Mouse (Mus musculus) inflammation-experienced regulatory T-cells, adult 16 weeks (primary cell): ENCODE results near the gene Col1a1. TPM values are rescaled to one million over a fixed set of nuclear protein-coding genes. Genes with fewer than 3 reads are reported as not detected.

Experiments
- polyA plus RNA-seq: library from polyadenylated mRNA; unstranded; fragments of 100-300 nt; shearing (Covaris generic); gene quantifications from one replicate; pipeline ENCODE4 v1.2.1, GENCODE M21; 2017

Col1a1 gene
- polyA plus RNA-seq: 1.2 TPM

GRCm38 (mm10) chr11:94936045-94936444, at the start of gene Col1a1:
Gene Col1a1, plus strand, starts transcription at chr11:94936224.

GRCm38 (mm10) chr11:94967419-94967818, 31.4 kb downstream of the Col1a1 start, which contains the start of gene Hils1:
Gene Hils1, plus strand, starts transcription at chr11:94967593.

GRCm38 (mm10) chr11:94976199-94976598, 40.2 kb downstream of the Col1a1 start, which contains the start of gene Sgca:
Gene Sgca, minus strand, starts transcription at chr11:94976327.

DNA sequence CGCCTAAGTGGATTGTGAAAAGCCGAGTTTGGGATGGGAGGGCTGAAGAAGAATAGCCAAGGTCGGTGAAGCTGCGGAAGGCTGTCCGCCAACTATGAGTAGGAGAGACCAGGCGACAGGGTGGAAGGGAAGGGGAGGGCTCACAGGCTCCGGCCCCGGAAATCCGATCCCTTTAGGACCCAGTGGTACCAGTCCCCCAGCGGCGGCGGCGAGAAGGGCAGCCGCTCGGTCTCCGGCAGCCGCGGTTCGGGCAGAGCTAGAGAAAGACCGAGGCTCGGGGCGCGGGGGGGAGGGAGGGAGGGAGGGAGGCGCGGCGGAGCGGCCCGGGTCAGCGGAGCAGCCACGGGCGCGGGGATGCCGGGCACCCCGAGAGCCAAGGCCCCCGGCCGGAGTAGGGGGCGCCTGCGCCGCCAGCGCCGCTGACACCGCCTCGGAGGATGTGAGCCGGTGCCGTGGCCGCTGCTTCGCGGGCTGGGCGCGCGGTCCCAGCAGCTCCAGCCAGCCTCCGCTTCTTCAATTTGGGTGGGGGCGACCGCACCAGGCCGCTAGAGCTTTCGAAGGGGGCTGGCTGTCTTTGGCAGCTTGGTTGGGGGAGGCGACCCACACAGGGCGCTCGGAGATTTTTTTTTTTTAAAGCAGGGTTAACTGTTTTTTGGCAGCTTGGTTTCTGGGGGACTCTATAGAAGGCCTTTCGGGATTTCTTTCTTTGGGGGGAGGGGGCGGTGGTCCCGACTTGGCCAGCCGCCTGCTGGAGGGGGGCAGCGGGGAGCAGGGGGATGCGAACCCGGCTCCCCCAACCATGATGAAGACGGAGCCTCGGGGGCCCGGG, 54.9 kb downstream of the Col1a1 start, which contains the start of gene Ppp1r9b:
Gene Ppp1r9b, plus strand, starts transcription at position 287 of the 829 bp plus-strand sequence.

Other genes starting within 250 kb of the Col1a1 start
- gene Gm11541, start 231.7 kb upstream of the Col1a1 start, polyA plus RNA-seq: not detected
- gene Cdc34b, start 194.4 kb upstream of the Col1a1 start, polyA plus RNA-seq: not detected
- not detected for gene Tmem92, start 153.5 kb upstream of the Col1a1 start, polyA plus RNA-seq
- gene Hils1, start 31.4 kb downstream of the Col1a1 start, polyA plus RNA-seq: not detected
- not detected for gene Sgca, start 40.1 kb downstream of the Col1a1 start, polyA plus RNA-seq
- gene Ppp1r9b, start 54.8 kb downstream of the Col1a1 start, polyA plus RNA-seq: 12.7 TPM
- 0.95 TPM for gene Samd14, start 73.7 kb downstream of the Col1a1 start, polyA plus RNA-seq
- 24.9 TPM for gene Pdk2, start 105.1 kb downstream of the Col1a1 start, polyA plus RNA-seq
- 1.4 TPM for gene Itga3, start 140.6 kb downstream of the Col1a1 start, polyA plus RNA-seq
- gene Dlx3, start 183.9 kb downstream of the Col1a1 start, polyA plus RNA-seq: not detected
- gene Dlx4, start 210.0 kb downstream of the Col1a1 start, polyA plus RNA-seq: not detected